Mouse (Mus musculus) small intestine, adult 2 months (tissue): ENCODE results near the gene Fkbpl.

Experiments
- CTCF ChIP-seq: fragments of 200-500 bp; IDR thresholded peaks from 2 replicates; pipeline ENCODE4 v1.5.1; 2012; ENCODE audit warnings: low read depth, mild to moderate bottlenecking, control low read depth, inconsistent platforms, low read length, moderate library complexity, mixed read lengths; ENCODE audit not compliant: insufficient replicate concordance, insufficient read length; ENCODE audit errors: extremely low read depth
- POLR2A ChIP-seq: fragments of 200-500 bp; IDR thresholded peaks from 2 replicates; pipeline ENCODE4 v1.6.1; 2012; ENCODE audit warnings: low read depth, mild to moderate bottlenecking, control low read depth, inconsistent platforms, low read length, moderate library complexity

- TF ChIP-seq CTCF (no peak), POLR2A (no peak)
These were observed 33.5 kb upstream of the Fkbpl start for GRCm38 (mm10) chr17:34611050-34611449.
